Mouse (Mus musculus) kidney, postnatal 0 days (tissue): ENCODE measurements around the gene Zfp426. TPM values are rescaled to one million over a fixed set of nuclear protein-coding genes. Genes with fewer than 3 reads are reported as not detected.

Experiments used
- ATAC-seq: fragments of 200-750 bp; cut with Nextera tagmentation; replicated peaks from 2 replicates; pipeline ENCODE4 v1.8.0; 2017; ENCODE audit warnings: low read depth, moderate number of reproducible peaks, moderate TSS enrichment, moderate library complexity; ENCODE audit not compliant: low FRiP score
- DNase-seq: peaks from one replicate; pipeline ENCODE4 v3.0.0-alpha.2; 2016; ENCODE audit warnings: low spot score
- H3K27ac ChIP-seq: fragments of 300-500 bp; sonication (generic); 2 replicates; pipeline ENCODE4 v1.5.1; 2014; ENCODE audit warnings: mild to moderate bottlenecking
- H3K27me3 ChIP-seq: fragments of 300-500 bp; sonication (generic); 2 replicates; pipeline ENCODE4 v1.6.1; 2014; ENCODE audit warnings: low read length, mixed read lengths; ENCODE audit not compliant: insufficient read depth
- H3K36me3 ChIP-seq: fragments of 300-500 bp; sonication (generic); 2 replicates; pipeline ENCODE4 v1.6.1; 2014; ENCODE audit warnings: low read length, mixed read lengths; ENCODE audit not compliant: insufficient read depth
- H3K4me1 ChIP-seq: fragments of 300-500 bp; sonication (generic); replicated peaks from 2 replicates; pipeline ENCODE4 v1.6.1; 2014; ENCODE audit warnings: antibody characterized with exemption, low read length, mixed read lengths; ENCODE audit not compliant: insufficient read depth
- H3K4me2 ChIP-seq: fragments of 300-500 bp; sonication (generic); 2 replicates; pipeline ENCODE4 v1.6.1; 2014; ENCODE audit warnings: mild to moderate bottlenecking, low read length, moderate library complexity, mixed read lengths
- H3K4me3 ChIP-seq: fragments of 300-500 bp; sonication (generic); replicated peaks from 2 replicates; pipeline ENCODE4 v1.5.1; 2014; ENCODE audit warnings: low read depth, low read length
- H3K9ac ChIP-seq: fragments of 300-500 bp; sonication (generic); 2 replicates; pipeline ENCODE4 v1.6.1; 2014; ENCODE audit warnings: low read depth, low read length
- H3K9me3 ChIP-seq: fragments of 300-500 bp; sonication (generic); replicated peaks from 2 replicates; pipeline ENCODE4 v1.6.1; 2016; ENCODE audit warnings: low read length, inconsistent platforms, mixed read lengths
- CTCF ChIP-seq: IDR thresholded peaks from 2 replicates; pipeline ENCODE4 v1.5.1; 2016; ENCODE audit warnings: antibody characterized with exemption, low read depth, mild to moderate bottlenecking, moderate library complexity
- WGBS: fragments of 180-500 bp; shearing (Covaris S2); extraction: QIAGEN DNeasy Blood & Tissue Kit; methylation state at CpG from one replicate; pipeline ENCODE4 v1.1.7; 2014; 5-methylcytosine and 5-hydroxymethylcytosine counted together
- polyA plus RNA-seq: library from polyadenylated mRNA; unstranded; fragments of >200 nt; fragmentation: Nextera tagmentation; extraction: Ambion mirVana; gene quantifications from 2 replicates; pipeline ENCODE4 v1.2.1, GENCODE M21; 2015

Gene Zfp426
- polyA plus RNA-seq, 1 experiment from 2014 or later, result 19.3 TPM

DNA sequence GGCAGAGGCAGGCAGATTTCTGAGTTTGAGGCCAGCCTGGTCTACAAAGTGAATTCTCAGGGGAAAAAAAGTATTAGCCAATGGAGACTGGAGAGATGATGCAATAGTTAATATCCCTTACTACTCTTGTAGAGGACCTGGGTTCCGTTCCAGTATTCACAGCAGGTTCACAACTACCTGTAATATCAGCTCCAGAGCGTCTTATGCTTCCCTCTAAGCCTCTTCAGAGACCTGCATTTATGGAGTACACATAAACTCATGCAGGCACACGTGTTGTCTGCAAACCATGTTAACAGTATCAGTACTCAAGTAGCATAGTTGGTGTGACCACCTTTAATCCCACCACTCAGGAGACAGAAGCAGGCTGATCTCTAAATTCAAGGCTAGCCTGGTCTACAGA is 62.5 kb downstream of the Zfp426 start:
- TF ChIP-seq CTCF, result no peak
- Histone ChIP-seq H3K27ac (no peak overlapping the region), H3K27me3 (no peaks in the 10 kb centered on the region), H3K4me3 (no peak overlapping the region), H3K9ac (no peak overlapping the region), H3K36me3 (no peaks in the 10 kb centered on the region), H3K4me1 (no peaks in the 10 kb centered on the region), H3K4me2 (no peak overlapping the region), H3K9me3 (no peaks in the 10 kb centered on the region)
- DNase-seq, result no peak
- ATAC-seq, result no peak
- 88% methylated on average over 3 of the region's 3 CpGs for WGBS

Other genes starting within 250 kb of the Zfp426 start
- gene Olfr39, start 210.4 kb downstream of the Zfp426 start, polyA plus RNA-seq, result not detected in 2 replicates
- gene Olfr873, start 194.2 kb downstream of the Zfp426 start, polyA plus RNA-seq, result not detected in 2 replicates
- not detected in 2 replicates for gene Olfr18, start 156.7 kb downstream of the Zfp426 start, polyA plus RNA-seq
- 46.2 and 60.2 TPM in 2 replicates for gene Zfp560, start 107.6 kb downstream of the Zfp426 start, polyA plus RNA-seq
- 13.5 and 15.3 TPM in 2 replicates for gene Zfp26, start 32.6 kb downstream of the Zfp426 start, polyA plus RNA-seq
- gene Zfp266, start 28.7 kb upstream of the Zfp426 start, polyA plus RNA-seq, result 58.0 and 63.0 TPM in 2 replicates
- 10.0 and 12.3 TPM in 2 replicates for gene Zfp846, start 88.5 kb upstream of the Zfp426 start, polyA plus RNA-seq
- gene Ubl5, start 150.1 kb upstream of the Zfp426 start, polyA plus RNA-seq, result 446 and 511 TPM in 2 replicates
- gene Fbxl12, start 152.0 kb upstream of the Zfp426 start, polyA plus RNA-seq, result 16.0 and 17.9 TPM in 2 replicates
- gene Pin1, start 159.3 kb upstream of the Zfp426 start, polyA plus RNA-seq, result 41.5 and 44.1 TPM in 2 replicates